Mouse (Mus musculus): ENCODE data around the gene Ndufb3. TPM values are rescaled to one million over a fixed set of nuclear protein-coding genes. Genes with fewer than 3 reads are reported as not detected.
"Not testable (repeated sequence)": the region's sequence is repeated elsewhere in the genome, so short reads cannot be mapped to it uniquely, and the experiment has no call there.

Gene Ndufb3
- polyA plus RNA-seq, 1 experiment from 2014 or later: 195 TPM

DNA sequence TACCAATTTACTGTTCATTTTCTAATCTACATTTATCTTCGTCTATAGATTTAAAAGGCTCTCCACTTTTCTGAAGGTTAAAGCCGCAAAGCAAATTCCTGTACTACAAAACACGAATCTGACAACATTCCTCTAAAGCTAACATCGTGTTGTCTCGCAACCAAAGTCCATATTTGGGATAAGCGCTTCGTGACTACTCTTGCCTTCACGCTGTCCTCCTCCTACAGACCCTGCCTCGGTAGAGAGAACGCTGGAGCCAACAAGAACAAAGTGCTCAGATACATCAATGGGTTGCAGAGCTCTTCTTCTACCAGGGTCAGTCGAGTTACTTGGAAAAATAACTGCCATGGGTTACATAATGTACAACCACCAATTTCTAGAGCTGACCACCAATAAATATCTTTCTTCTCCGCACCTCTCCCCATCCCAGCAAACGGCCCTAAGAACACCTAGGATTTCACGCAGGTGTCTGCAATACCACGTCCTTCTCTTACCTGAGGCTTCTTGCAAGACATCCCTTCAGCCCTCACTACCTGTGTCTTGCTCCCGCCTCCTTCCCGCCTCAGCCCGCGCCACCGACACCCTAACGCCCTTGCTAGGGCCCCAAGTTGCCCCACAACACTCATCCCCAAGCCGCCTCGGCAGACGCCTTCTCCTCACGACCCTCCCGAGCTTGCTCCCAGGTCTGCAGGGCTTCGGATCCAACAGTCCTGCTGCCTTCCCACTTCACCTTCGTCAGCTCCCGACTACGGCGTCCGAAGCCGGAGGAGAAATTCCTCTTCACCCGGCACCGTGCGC is 612 bp upstream of the Ndufb3 start:
- 0 out of 2 replicates have a peak, but pooled peaks cover 5% of the 10 kb centered on the region for H3K36me3 ChIP-seq
- peak overlapping the region; percentile 86 for H3K4me2 ChIP-seq
- H3K27me3 ChIP-seq (replicated peaks): no peaks in the 10 kb centered on the region
- 4% methylated on average over 36 of the region's 36 CpGs for WGBS
- H3K27ac ChIP-seq (replicated peaks): no peak overlapping the region; the same call in 1 of the 2 replicates
- peak overlapping the region; percentile 96 for H3K9ac ChIP-seq
- H3K4me3 ChIP-seq: peak overlapping the region; percentile 89
- no peaks in the 10 kb centered on the region for H3K9me3 ChIP-seq
- peak; percentile 45; the same call in 1 of the 2 replicates for ATAC-seq (ENCODE audit: extremely low read depth, insufficient number of reproducible peaks, low FRiP score, low TSS enrichment)
- peaks cover 14% of the 10 kb centered on the region for H3K4me1 ChIP-seq

DNA sequence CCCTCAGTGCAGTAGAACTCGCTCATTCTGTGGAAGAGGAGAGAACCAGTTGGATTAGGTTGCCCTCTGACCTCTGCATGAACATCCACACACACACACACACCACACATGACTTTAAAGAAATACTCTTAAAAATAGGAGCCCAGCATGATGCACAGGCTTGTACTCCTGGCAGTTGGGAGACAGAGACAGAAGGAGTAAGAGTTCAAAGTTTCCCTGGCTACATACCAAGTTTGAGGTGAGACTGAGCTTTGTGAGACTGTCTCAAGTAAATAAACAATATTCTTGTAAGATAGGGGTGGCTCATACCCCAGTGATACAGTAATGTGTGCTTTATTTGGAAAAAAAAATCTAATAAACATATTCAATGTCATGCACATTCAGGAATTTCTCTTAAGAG is 1.3 kb downstream of the Ndufb3 start:
- H3K27ac ChIP-seq (replicated peaks): no peak overlapping the region
- no peak for ATAC-seq (ENCODE audit: extremely low read depth, insufficient number of reproducible peaks, low FRiP score, low TSS enrichment)
- H3K9ac ChIP-seq: peak overlapping the region; percentile 96
- peaks cover 22% of the 10 kb centered on the region for H3K36me3 ChIP-seq
- WGBS: 84% methylated on average over 1 of the region's 1 CpGs
- H3K4me3 ChIP-seq: peak overlapping the region; percentile 89
- no peaks in the 10 kb centered on the region for H3K9me3 ChIP-seq
- peaks cover 14% of the 10 kb centered on the region for H3K4me1 ChIP-seq
- H3K4me2 ChIP-seq: peak overlapping the region; percentile 86
- H3K27me3 ChIP-seq (replicated peaks): no peaks in the 10 kb centered on the region

DNA sequence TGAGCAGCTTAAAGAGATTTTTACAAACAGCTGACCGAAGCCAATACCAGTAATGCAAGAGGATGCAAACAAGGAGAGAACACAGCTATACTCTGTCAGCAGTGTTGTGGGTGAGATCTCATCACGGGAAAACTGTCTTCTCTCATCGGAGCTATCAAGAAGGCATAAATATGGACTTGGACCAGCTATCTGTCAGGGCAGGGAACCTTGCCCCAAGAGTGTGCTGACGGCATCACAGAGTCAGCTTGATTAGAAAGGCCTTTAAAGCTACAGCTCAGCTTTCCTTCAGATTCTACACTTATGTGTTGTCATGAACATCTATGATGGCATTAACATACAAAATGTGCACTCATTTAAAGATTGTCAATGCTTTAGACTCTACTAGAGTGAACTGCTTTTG is 16.5 kb downstream of the Ndufb3 start:
- H3K36me3 ChIP-seq: no peaks in the 10 kb centered on the region
- H3K9ac ChIP-seq: no peak overlapping the region
- H3K4me2 ChIP-seq: no peak overlapping the region
- no peak for ATAC-seq (ENCODE audit: extremely low read depth, insufficient number of reproducible peaks, low FRiP score, low TSS enrichment)
- 52% methylated on average over 4 of the region's 4 CpGs for WGBS
- H3K27me3 ChIP-seq (replicated peaks): no peaks in the 10 kb centered on the region
- no peak overlapping the region for H3K4me3 ChIP-seq
- no peaks in the 10 kb centered on the region for H3K4me1 ChIP-seq
- H3K27ac ChIP-seq (replicated peaks): no peak overlapping the region
- peaks cover 10% of the 10 kb centered on the region; the same call in 1 of the 2 replicates for H3K9me3 ChIP-seq

DNA sequence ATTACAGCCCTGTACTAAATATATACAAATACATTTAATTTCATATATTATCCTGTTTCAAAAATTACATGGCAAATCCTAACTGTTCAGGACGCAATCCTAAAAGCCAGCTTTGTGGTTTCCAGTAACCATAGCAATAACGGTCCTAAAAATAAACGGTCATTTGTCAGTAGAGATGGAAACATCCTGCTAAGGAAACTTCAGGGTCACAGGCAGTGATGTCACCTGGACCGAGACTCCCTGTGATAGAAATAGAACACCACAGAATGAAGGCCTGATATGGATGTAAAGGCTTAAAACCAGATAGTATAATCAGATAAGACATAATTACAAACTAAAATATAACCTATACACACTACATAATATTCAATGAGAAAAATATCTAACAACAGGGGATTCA is 17.6 kb downstream of the Ndufb3 start:
- Histone ChIP-seq H3K9ac (no peak overlapping the region), H3K4me2 (no peak overlapping the region), H3K4me3 (no peak overlapping the region), H3K27me3 (replicated peaks) (no peaks in the 10 kb centered on the region), H3K27ac (replicated peaks) (no peak overlapping the region), H3K4me1 (no peaks in the 10 kb centered on the region), H3K9me3 (peaks cover 19% of the 10 kb centered on the region; the same call in 1 of the 2 replicates), H3K36me3 (no peaks in the 10 kb centered on the region)
- ATAC-seq (ENCODE audit: extremely low read depth, insufficient number of reproducible peaks, low FRiP score, low TSS enrichment): no peak
- 39% methylated on average over 4 of the region's 4 CpGs for WGBS

DNA sequence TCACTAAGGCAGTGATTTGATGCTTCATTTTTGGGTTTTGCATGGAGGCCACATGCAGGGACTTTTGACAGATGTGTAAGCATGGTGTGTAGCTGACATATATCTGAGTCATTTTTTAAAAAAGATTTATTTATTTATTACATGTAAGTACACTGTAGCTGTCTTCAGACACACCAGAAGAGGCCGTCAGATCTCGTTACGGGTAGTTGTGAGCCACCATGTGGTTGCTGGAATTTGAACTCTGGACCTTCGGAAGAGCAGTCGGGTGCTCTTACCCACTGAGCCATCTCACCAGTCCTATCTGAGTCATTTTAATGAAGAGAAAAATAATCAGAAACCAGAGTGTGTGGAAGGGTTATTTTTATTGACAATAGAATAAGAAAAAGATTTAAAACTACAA is 23.4 kb downstream of the Ndufb3 start:
- not testable (repeated sequence) for H3K4me2 ChIP-seq; H3K27ac ChIP-seq (replicated peaks); H3K9ac ChIP-seq; H3K4me3 ChIP-seq; H3K36me3 ChIP-seq; ATAC-seq (ENCODE audit: extremely low read depth, insufficient number of reproducible peaks, low FRiP score, low TSS enrichment); H3K27me3 ChIP-seq (replicated peaks); H3K4me1 ChIP-seq
- peaks cover 19% of the 10 kb centered on the region; the same call in 1 of the 2 replicates for H3K9me3 ChIP-seq
- 86% methylated on average over 5 of the region's 5 CpGs for WGBS

DNA sequence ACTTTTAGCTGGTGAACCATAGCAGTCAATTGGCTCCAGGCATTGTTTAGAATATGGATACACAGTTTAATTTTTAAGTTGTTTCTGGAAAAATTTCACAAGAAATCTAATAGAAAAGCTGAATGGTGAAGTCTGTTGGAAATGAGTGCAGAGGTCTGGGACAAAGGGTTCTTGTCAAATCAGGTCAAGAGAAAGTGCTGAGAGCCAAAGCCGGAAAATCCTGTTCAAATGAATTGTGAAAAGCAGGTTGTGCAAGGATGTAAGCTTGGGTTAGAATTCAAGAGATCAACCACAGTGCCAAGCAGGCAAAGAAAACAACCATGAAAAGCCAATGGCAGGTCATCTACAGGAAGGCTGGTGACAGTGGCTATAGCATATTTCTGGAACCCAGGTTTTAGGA is 24.0 kb downstream of the Ndufb3 start:
- 77% methylated on average over 1 of the region's 1 CpGs for WGBS
- H3K36me3 ChIP-seq: no peaks in the 10 kb centered on the region
- H3K4me2 ChIP-seq: no peak overlapping the region
- H3K9me3 ChIP-seq: peaks cover 19% of the 10 kb centered on the region; the same call in 1 of the 2 replicates
- H3K4me1 ChIP-seq: no peaks in the 10 kb centered on the region
- no peak for ATAC-seq (ENCODE audit: extremely low read depth, insufficient number of reproducible peaks, low FRiP score, low TSS enrichment)
- no peak overlapping the region for H3K4me3 ChIP-seq
- no peak overlapping the region for H3K27ac ChIP-seq (replicated peaks)
- no peaks in the 10 kb centered on the region for H3K27me3 ChIP-seq (replicated peaks)
- no peak overlapping the region for H3K9ac ChIP-seq

DNA sequence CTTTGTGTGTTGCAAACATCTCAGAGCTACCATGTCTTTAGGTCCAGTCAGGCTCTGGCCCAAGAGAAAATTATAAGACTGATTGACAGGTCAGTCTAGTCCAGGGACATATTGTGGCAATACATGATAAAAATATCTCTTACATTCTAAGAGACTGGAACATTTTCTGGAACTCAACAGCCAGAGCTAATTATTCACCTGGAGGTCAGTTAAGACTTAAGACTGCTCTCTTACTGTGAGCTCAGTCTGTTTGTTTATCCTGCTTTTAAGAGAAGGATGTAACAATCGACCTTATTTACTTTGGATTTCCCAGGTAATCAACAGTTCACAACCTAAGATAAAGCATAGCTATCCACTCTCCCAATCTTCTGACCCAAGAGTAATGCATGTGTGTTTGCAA is 24.4 kb downstream of the Ndufb3 start:
- Histone ChIP-seq H3K9ac (no peak overlapping the region), H3K36me3 (no peaks in the 10 kb centered on the region), H3K4me1 (no peaks in the 10 kb centered on the region), H3K27me3 (replicated peaks) (no peaks in the 10 kb centered on the region), H3K4me2 (no peak overlapping the region), H3K4me3 (no peak overlapping the region), H3K27ac (replicated peaks) (no peak overlapping the region), H3K9me3 (peaks cover 19% of the 10 kb centered on the region; the same call in 1 of the 2 replicates)
- no peak for ATAC-seq (ENCODE audit: extremely low read depth, insufficient number of reproducible peaks, low FRiP score, low TSS enrichment)
- 16% methylated on average over 1 of the region's 1 CpGs for WGBS

DNA sequence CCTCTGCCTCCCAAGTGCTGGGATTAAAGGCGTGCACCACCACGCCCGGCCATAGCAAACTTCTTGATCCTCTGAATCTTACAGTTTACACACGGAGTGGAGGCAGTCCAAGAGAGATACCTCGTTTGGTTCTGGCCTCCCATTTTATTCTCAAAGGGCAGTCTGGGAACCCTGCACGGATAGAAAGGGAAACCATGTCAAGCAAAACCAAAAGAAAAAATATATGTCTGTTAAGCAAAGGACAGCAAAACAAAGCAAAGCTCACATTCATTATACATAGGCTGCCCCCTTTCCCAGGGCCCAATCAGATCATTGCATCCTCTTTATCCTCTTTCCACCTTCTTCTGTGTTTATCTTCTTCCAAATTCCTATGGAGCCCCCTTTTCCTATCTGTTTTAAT is 27.6 kb downstream of the Ndufb3 start:
- H3K27ac ChIP-seq (replicated peaks): no peak overlapping the region
- no peak for ATAC-seq (ENCODE audit: extremely low read depth, insufficient number of reproducible peaks, low FRiP score, low TSS enrichment)
- 0 out of 2 replicates have a peak, but pooled peaks cover 2% of the 10 kb centered on the region for H3K9me3 ChIP-seq
- H3K36me3 ChIP-seq: no peaks in the 10 kb centered on the region
- no peak overlapping the region for H3K9ac ChIP-seq
- H3K4me1 ChIP-seq: no peaks in the 10 kb centered on the region
- no peak overlapping the region for H3K4me3 ChIP-seq
- no peak overlapping the region for H3K4me2 ChIP-seq
- no peaks in the 10 kb centered on the region for H3K27me3 ChIP-seq (replicated peaks)
- 69% methylated on average over 6 of the region's 6 CpGs for WGBS

DNA sequence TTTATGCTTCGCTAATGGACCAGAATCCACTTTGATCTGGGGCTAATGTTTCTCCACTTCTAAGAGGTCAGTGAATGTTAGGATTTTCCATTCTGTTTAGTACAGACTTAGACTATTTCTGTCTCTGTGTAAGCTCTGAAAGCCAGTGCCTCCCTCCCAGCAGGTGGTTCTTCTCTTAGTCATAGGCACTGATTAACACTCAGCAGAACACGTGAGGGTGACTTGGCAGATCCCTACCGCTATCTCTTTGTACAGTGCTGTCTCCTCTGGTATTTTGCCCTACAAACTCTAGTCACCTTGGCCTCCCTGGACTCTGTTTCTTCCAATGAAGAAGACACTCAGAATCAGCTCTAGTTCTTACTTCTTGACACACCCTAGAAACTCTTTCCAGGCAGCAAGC is 28.2 kb downstream of the Ndufb3 start:
- H3K27ac ChIP-seq (replicated peaks): no peak overlapping the region
- 47% methylated on average over 3 of the region's 3 CpGs for WGBS
- no peak; the same call in 1 of the 2 replicates for ATAC-seq (ENCODE audit: extremely low read depth, insufficient number of reproducible peaks, low FRiP score, low TSS enrichment)

DNA sequence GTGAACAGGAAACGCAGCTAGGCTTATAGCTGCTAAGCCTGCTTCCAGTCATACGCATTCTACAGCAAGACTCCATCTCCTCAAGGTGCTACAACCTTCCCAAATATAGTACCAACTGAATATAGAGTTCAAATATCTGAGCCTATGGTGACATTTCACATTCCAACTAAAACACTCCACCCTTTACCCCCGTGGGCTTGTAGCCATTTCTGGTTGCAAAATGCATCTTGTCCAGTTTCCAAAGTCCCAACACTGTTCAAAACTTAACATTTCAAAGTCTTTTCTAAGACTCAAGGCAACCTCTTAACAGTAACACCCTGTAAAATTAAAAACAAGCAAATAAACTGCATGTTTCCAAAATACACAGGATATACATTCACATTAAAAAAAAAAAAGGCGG is 29.0 kb downstream of the Ndufb3 start:
- H3K4me2 ChIP-seq: no peak overlapping the region
- WGBS: 71% methylated on average over 4 of the region's 4 CpGs
- H3K9ac ChIP-seq: no peak overlapping the region
- no peaks in the 10 kb centered on the region for H3K36me3 ChIP-seq
- H3K9me3 ChIP-seq: 0 out of 2 replicates have a peak, but pooled peaks cover 4% of the 10 kb centered on the region
- ATAC-seq (ENCODE audit: extremely low read depth, insufficient number of reproducible peaks, low FRiP score, low TSS enrichment): no peak
- H3K4me3 ChIP-seq: no peak overlapping the region
- H3K27ac ChIP-seq (replicated peaks): no peak overlapping the region
- H3K27me3 ChIP-seq (replicated peaks): no peaks in the 10 kb centered on the region
- no peaks in the 10 kb centered on the region for H3K4me1 ChIP-seq

More for the DNA sequence above, 28.2 kb downstream of the Ndufb3 start:
- Histone ChIP-seq H3K4me2 (no peak overlapping the region), H3K9ac (no peak overlapping the region), H3K9me3 (0 out of 2 replicates have a peak, but pooled peaks cover 4% of the 10 kb centered on the region), H3K4me3 (no peak overlapping the region), H3K27me3 (replicated peaks) (no peaks in the 10 kb centered on the region), H3K4me1 (no peaks in the 10 kb centered on the region), H3K36me3 (no peaks in the 10 kb centered on the region)

DNA sequence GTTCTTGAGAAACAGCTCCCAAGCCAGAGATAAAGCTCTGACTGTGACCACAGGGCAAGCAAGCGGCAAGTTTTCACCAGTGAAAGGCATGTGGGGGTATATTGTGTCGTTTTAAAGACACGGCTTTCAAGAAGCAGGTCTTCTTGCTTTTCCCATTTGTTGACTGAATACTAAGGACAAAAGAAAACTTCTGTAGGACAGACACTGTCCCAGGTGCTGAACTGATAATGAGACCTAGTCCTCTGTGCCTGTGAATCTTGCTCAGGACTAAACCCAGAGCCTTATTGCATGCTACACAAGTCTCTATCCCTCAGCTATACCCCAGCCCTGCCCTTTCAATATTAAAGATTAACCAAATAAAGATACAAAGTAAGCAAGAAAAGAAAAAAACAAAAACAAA is 30.0 kb downstream of the Ndufb3 start:
- peaks cover 2% of the 10 kb centered on the region; the same call in 1 of the 2 replicates for H3K4me1 ChIP-seq
- 66% methylated on average over 3 of the region's 3 CpGs for WGBS
- no peak overlapping the region for H3K4me2 ChIP-seq
- no peaks in the 10 kb centered on the region for H3K27me3 ChIP-seq (replicated peaks)
- ATAC-seq (ENCODE audit: extremely low read depth, insufficient number of reproducible peaks, low FRiP score, low TSS enrichment): no peak
- no peak overlapping the region for H3K9ac ChIP-seq
- H3K27ac ChIP-seq (replicated peaks): no peak overlapping the region
- no peak overlapping the region for H3K4me3 ChIP-seq
- no peaks in the 10 kb centered on the region for H3K36me3 ChIP-seq
- 0 out of 2 replicates have a peak, but pooled peaks cover 4% of the 10 kb centered on the region for H3K9me3 ChIP-seq

DNA sequence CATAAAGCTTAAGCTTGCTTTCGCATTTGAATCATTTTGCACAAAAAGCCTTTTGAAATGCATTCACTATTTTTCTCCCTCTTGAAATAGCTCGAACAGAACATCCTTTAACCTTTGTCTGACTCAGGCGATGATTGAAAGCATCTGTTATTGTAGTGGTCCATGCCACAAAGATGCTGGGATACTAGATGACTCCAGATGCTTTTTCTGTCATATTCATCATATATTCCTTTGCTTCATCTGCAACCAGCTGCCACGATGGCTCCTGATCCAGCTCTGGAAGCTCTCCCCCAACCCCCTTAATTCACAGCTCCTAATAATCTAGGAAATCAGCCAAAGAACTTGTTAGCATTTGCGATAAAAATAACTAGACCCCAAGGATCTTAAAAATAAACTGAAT is 30.9 kb downstream of the Ndufb3 start:
- Histone ChIP-seq H3K27ac (replicated peaks) (no peak overlapping the region), H3K4me1 (peaks cover 8% of the 10 kb centered on the region), H3K9me3 (0 out of 2 replicates have a peak, but pooled peaks cover 4% of the 10 kb centered on the region), H3K27me3 (replicated peaks) (no peaks in the 10 kb centered on the region), H3K9ac (no peak overlapping the region), H3K4me2 (no peak overlapping the region), H3K36me3 (no peaks in the 10 kb centered on the region), H3K4me3 (no peak overlapping the region)
- 68% methylated on average over 5 of the region's 5 CpGs for WGBS
- ATAC-seq (ENCODE audit: extremely low read depth, insufficient number of reproducible peaks, low FRiP score, low TSS enrichment): no peak

Data from heart, embryonic 13.5 days (tissue).